Mouse (Mus musculus) testis, adult 2 months (tissue): ENCODE data around the gene Pilrb1. TPM values are rescaled to one million over a fixed set of nuclear protein-coding genes. Genes with fewer than 3 reads are reported as not detected.

Source experiments
- H3K27ac ChIP-seq: fragments of 200-500 bp; 2 replicates; pipeline ENCODE4 v1.5.1; 2012; ENCODE audit warnings: low read depth, low read length; ENCODE audit not compliant: control insufficient read depth, insufficient read depth
- H3K27me3 ChIP-seq: fragments of 200-500 bp; 2 replicates; pipeline ENCODE4 v1.6.1; 2012; ENCODE audit warnings: mild to moderate bottlenecking, low read length, moderate library complexity; ENCODE audit not compliant: control insufficient read depth, insufficient read depth
- H3K36me3 ChIP-seq: fragments of 200-500 bp; 2 replicates; pipeline ENCODE4 v1.6.1; 2012; ENCODE audit warnings: mild to moderate bottlenecking, low read length; ENCODE audit not compliant: control insufficient read depth, insufficient read depth
- H3K4me1 ChIP-seq: fragments of 200-500 bp; 2 replicates; pipeline ENCODE4 v1.6.1; 2012; ENCODE audit warnings: low read length; ENCODE audit not compliant: control insufficient read depth, insufficient read depth
- H3K4me3 ChIP-seq: fragments of 200-500 bp; 2 replicates; pipeline ENCODE4 v1.5.1; 2012; ENCODE audit warnings: low read depth, mild to moderate bottlenecking, low read length, moderate library complexity, mixed read lengths; ENCODE audit not compliant: control insufficient read depth
- CTCF ChIP-seq: fragments of 200-500 bp; IDR thresholded peaks from 2 replicates; pipeline ENCODE4 v1.5.1; 2012; ENCODE audit warnings: low read depth, mild to moderate bottlenecking, inconsistent platforms, low read length, moderate library complexity; ENCODE audit not compliant: control insufficient read depth, insufficient read depth, insufficient replicate concordance
- POLR2A ChIP-seq: fragments of 200-500 bp; IDR thresholded peaks from 2 replicates; pipeline ENCODE4 v1.6.1; 2012; ENCODE audit warnings: low read depth, mild to moderate bottlenecking, inconsistent platforms, low read length, moderate library complexity; ENCODE audit not compliant: control insufficient read depth
- polyA plus RNA-seq: library from polyadenylated mRNA; depleted of rRNA; stranded (reverse); fragments of >200 nt; gene quantifications from 2 replicates; pipeline ENCODE4 v1.2.3, GENCODE M21; 2012; rRNA removed

The Pilrb1 gene
- polyA plus RNA-seq, 1 experiment: not detected

DNA sequence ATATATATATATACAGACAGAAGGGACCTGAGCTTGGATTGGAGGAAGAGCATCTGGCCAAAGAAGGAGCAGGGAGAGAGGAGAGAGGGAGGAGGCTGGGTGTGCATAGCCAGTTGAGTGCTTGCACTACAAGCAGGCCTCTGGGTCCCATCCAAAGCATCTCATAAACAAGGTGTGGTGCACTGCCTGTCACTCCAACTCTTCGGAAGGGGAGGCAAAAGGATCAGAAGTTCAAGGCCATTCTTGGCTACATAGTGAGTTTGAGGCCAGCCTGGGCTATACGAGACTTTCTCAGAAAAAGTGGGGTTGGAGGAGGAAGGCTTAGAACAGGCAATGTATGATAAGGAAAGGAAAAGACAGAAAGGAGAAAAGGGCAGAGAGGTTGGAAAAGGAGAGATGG lies 31.9 kb downstream of the Pilrb1 start:
- Histone ChIP-seq H3K4me1 (no peaks in the 10 kb centered on the region), H3K27ac (no peak overlapping the region), H3K4me3 (no peak overlapping the region), H3K27me3 (no peaks in the 10 kb centered on the region), H3K36me3 (no peaks in the 10 kb centered on the region)
- TF ChIP-seq POLR2A (no peak), CTCF (no peak)

GRCm38 (mm10) chr5:137825030-137825429 lies 32.9 kb downstream of the Pilrb1 start:
- Histone ChIP-seq H3K36me3 (no peaks in the 10 kb centered on the region), H3K27ac (no peak overlapping the region)
- TF ChIP-seq CTCF: no peak
- TF ChIP-seq POLR2A: no peak

DNA sequence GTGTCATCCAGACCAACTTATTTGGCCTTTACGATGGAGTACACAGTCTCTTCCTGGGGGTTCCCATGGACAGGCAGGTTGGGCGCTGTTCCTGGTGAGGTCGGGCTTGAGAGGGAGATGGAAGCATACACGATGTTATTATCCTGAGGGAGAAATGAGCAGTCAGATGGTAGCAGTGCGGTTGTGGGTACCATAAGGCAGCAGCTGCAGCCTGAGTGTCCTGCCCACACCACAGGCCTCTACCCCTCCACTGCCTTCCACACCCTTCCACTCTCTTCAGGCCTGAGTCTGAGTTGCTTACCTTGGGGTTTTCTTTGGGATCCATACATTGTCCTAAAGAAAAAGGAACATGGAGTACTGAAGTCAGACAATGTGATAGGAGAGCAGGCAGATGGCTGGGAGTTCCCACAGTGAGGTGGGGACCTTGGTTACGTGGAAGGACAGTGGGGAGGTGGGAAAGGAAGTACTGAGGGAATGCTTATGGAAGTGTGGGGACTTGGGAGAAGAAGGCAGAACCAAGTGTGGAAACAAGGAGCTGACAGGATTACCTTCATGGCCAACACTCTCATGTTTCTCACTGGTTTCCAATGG lies 34.4 kb downstream of the Pilrb1 start:
- TF ChIP-seq CTCF (no peak), POLR2A (no peak)
- Histone ChIP-seq H3K4me3 (no peak overlapping the region), H3K27ac (no peak overlapping the region), H3K36me3 (no peaks in the 10 kb centered on the region), H3K27me3 (no peaks in the 10 kb centered on the region), H3K4me1 (no peaks in the 10 kb centered on the region)

More at GRCm38 (mm10) chr5:137825030-137825429, 32.9 kb downstream of the Pilrb1 start:
- H3K27me3 ChIP-seq: no peaks in the 10 kb centered on the region
- no peaks in the 10 kb centered on the region for H3K4me1 ChIP-seq
- H3K4me3 ChIP-seq: no peak overlapping the region

- Histone ChIP-seq H3K27ac (no peak overlapping the region), H3K36me3 (no peaks in the 10 kb centered on the region), H3K27me3 (no peaks in the 10 kb centered on the region), H3K4me3 (no peak overlapping the region), H3K4me1 (no peaks in the 10 kb centered on the region)
- TF ChIP-seq POLR2A: no peak
- no peak for TF ChIP-seq CTCF
These were observed 35.3 kb downstream of the Pilrb1 start for GRCm38 (mm10) chr5:137822602-137823001.

- no peak for TF ChIP-seq POLR2A
- no peak for TF ChIP-seq CTCF
- Histone ChIP-seq H3K4me1 (no peaks in the 10 kb centered on the region), H3K27me3 (no peaks in the 10 kb centered on the region), H3K4me3 (no peak overlapping the region), H3K27ac (no peak overlapping the region), H3K36me3 (no peaks in the 10 kb centered on the region)
These were observed 35.8 kb downstream of the Pilrb1 start for GRCm38 (mm10) chr5:137822126-137822525.

GRCm38 (mm10) chr5:137817466-137818222 lies 40.3 kb downstream of the Pilrb1 start:
- Histone ChIP-seq H3K4me3 (no peak overlapping the region), H3K4me1 (no peaks in the 10 kb centered on the region), H3K27ac (no peak overlapping the region), H3K36me3 (no peaks in the 10 kb centered on the region), H3K27me3 (no peaks in the 10 kb centered on the region)
- TF ChIP-seq POLR2A: no peak
- TF ChIP-seq CTCF: no peak

GRCm38 (mm10) chr5:137808316-137808715 lies 49.6 kb downstream of the Pilrb1 start:
- Histone ChIP-seq H3K4me1 (no peaks in the 10 kb centered on the region), H3K36me3 (no peaks in the 10 kb centered on the region; the same call in 1 of the 2 replicates), H3K27ac (no peak overlapping the region), H3K4me3 (no peak overlapping the region), H3K27me3 (no peaks in the 10 kb centered on the region)
- TF ChIP-seq CTCF: no peak
- no peak for TF ChIP-seq POLR2A

DNA sequence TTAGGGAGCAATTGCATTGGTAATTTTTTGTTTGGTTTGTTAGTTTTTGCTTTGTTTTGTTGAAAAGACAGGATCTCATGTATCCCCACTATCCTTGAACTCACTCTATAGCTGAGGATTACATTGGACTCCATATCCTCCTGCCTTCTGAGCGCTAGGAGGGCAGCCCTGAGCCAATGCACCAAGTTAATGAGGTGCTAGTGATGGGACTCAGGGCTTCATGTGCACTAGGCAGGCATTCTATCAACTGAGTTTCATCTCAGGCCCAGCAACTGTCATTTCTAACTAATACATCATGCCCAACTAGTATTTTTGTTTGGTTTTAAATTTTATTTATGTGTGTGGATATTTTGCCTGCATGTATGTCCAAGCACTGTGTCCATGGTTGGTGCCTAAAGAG lies 51.7 kb downstream of the Pilrb1 start:
- TF ChIP-seq POLR2A: no peak
- no peak for TF ChIP-seq CTCF
- H3K4me1 ChIP-seq: no peaks in the 10 kb centered on the region
- H3K27me3 ChIP-seq: no peaks in the 10 kb centered on the region
- no peak overlapping the region for H3K27ac ChIP-seq
- H3K4me3 ChIP-seq: no peak overlapping the region
- H3K36me3 ChIP-seq: no peaks in the 10 kb centered on the region; the same call in 1 of the 2 replicates

Other genes starting within 250 kb of the Pilrb1 start
- 98.5 and 102 TPM in 2 replicates for gene Pcolce, start 244.3 kb downstream of the Pilrb1 start, polyA plus RNA-seq
- gene Fbxo24, start 229.1 kb downstream of the Pilrb1 start, polyA plus RNA-seq: 175 and 181 TPM in 2 replicates
- gene Lrch4, start 229.0 kb downstream of the Pilrb1 start, polyA plus RNA-seq: 131 and 139 TPM in 2 replicates
- 15.0 and 15.6 TPM in 2 replicates for gene Gm20605, start 228.9 kb downstream of the Pilrb1 start, polyA plus RNA-seq
- gene Sap25, start 216.8 kb downstream of the Pilrb1 start, polyA plus RNA-seq: 37.9 and 42.4 TPM in 2 replicates
- 0.22 and 0.24 TPM in 2 replicates for gene Irs3, start 212.4 kb downstream of the Pilrb1 start, polyA plus RNA-seq
- 12.0 and 12.5 TPM in 2 replicates for gene Agfg2, start 173.4 kb downstream of the Pilrb1 start, polyA plus RNA-seq
- 0.97 and 0.98 TPM in 2 replicates for gene Nyap1, start 116.5 kb downstream of the Pilrb1 start, polyA plus RNA-seq
- gene Tsc22d4, start 112.4 kb downstream of the Pilrb1 start, polyA plus RNA-seq: 423 and 435 TPM in 2 replicates
- gene Ppp1r35, start 79.3 kb downstream of the Pilrb1 start, polyA plus RNA-seq: 48.3 and 60.4 TPM in 2 replicates
- gene Mepce, start 70.5 kb downstream of the Pilrb1 start, polyA plus RNA-seq: 103 and 114 TPM in 2 replicates
- 10.9 and 12.3 TPM in 2 replicates for gene Zcwpw1, start 70.3 kb downstream of the Pilrb1 start, polyA plus RNA-seq
- 2.5 and 4.4 TPM in 2 replicates for gene Pilra, start 21.8 kb downstream of the Pilrb1 start, polyA plus RNA-seq
- not detected in 2 replicates for gene Pilrb2, start 13.7 kb upstream of the Pilrb1 start, polyA plus RNA-seq
- gene Cyp3a13, start 63.5 kb upstream of the Pilrb1 start, polyA plus RNA-seq: not detected in 2 replicates
- 0.02 TPM in 1 of 2 replicates, not detected in the other for gene Gjc3, start 105.0 kb upstream of the Pilrb1 start, polyA plus RNA-seq
- 0.12 and 0.51 TPM in 2 replicates for gene Azgp1, start 123.4 kb upstream of the Pilrb1 start, polyA plus RNA-seq
- 9.6 and 11.7 TPM in 2 replicates for gene Smok3a, start 163.2 kb upstream of the Pilrb1 start, polyA plus RNA-seq
- 13.1 and 13.5 TPM in 2 replicates for gene Smok3b, start 163.3 kb upstream of the Pilrb1 start, polyA plus RNA-seq
- gene Smok3c, start 195.1 kb upstream of the Pilrb1 start, polyA plus RNA-seq: 9.7 and 10.4 TPM in 2 replicates
- 3.4 and 4.0 TPM in 2 replicates for gene Zkscan1, start 227.0 kb upstream of the Pilrb1 start, polyA plus RNA-seq